ENCODE assay signal across 7 mouse cellular contexts in genomic region chr6:127541617-127542374, GRCm38 (mm10). TPM values are rescaled to one million over a fixed set of nuclear protein-coding genes. Genes with fewer than 3 reads are reported as not detected.
DNase-seq lines count a peak whose midpoint lies in the region; ATAC-seq and TF ChIP-seq lines count a peak whose summit lies in the region.

No protein-coding gene starts in this region.

- H3K27me3 ChIP-seq in E14TG2a.4 (ENCODE audit: insufficient read depth, low read length): peaks cover 35% of the 10 kb centered on the region
- H3K27me3 ChIP-seq in heart, embryonic 10.5 days (ENCODE audit: insufficient read depth, poor library complexity, severe bottlenecking): peaks cover 32% of the 10 kb centered on the region
- H3K27me3 ChIP-seq in lung, embryonic 15.5 days: peaks cover 6% of the 10 kb centered on the region; the same call in 1 of the 2 replicates

- H3K4me3 ChIP-seq in E14TG2a.4 (replicated peaks; ENCODE audit: low read length): no peak overlapping the region
- H3K4me3 ChIP-seq in heart, embryonic 10.5 days: no peak overlapping the region
- H3K4me3 ChIP-seq in lung, embryonic 15.5 days: no peak overlapping the region

- no peaks in the 10 kb centered on the region for H3K36me3 ChIP-seq in E14TG2a.4 (ENCODE audit: insufficient read depth, low read length)
- no peaks in the 10 kb centered on the region for H3K36me3 ChIP-seq in heart, embryonic 10.5 days
- H3K36me3 ChIP-seq in lung, embryonic 15.5 days: no peaks in the 10 kb centered on the region

- peak; percentile 13; the same call in 1 of the 2 replicates for ATAC-seq in lung, embryonic 15.5 days (ENCODE audit: borderline replicate concordance, extremely low read depth, low FRiP score, low TSS enrichment)

- TF ChIP-seq CTCF in E14TG2a.4 (conservative IDR thresholded peaks at IDR 0.05; ENCODE audit: low read length): peak; percentile 54

- H3K4me1 ChIP-seq in E14TG2a.4 (replicated peaks; ENCODE audit: low read depth, low read length): no peaks in the 10 kb centered on the region
- no peaks in the 10 kb centered on the region for H3K4me1 ChIP-seq in heart, embryonic 10.5 days
- peaks cover 16% of the 10 kb centered on the region for H3K4me1 ChIP-seq in lung, embryonic 15.5 days

- DNase-seq in WW6 (ENCODE audit: low read depth, low spot score): peak; percentile 47
- DNase-seq in embryo, embryonic 10 days (ENCODE audit: low spot score): peak; percentile 91
- peak; percentile 79 for DNase-seq in heart, embryonic 10.5 days (ENCODE audit: low spot score)
- DNase-seq in kidney, postnatal 10 days: peak; percentile 70
- peak; percentile 77 for DNase-seq in retina, postnatal 7 days (ENCODE audit: low read depth, low spot score)

- no peaks in the 10 kb centered on the region for H3K9me3 ChIP-seq in E14TG2a.4 (ENCODE audit: low read length)
- no peaks in the 10 kb centered on the region for H3K9me3 ChIP-seq in heart, embryonic 10.5 days
- H3K9me3 ChIP-seq in lung, embryonic 15.5 days: no peaks in the 10 kb centered on the region

- WGBS in heart, embryonic 10.5 days: 34% methylated on average over 18 of the region's 18 CpGs
- WGBS in lung, embryonic 15.5 days: 37% methylated on average over 18 of the region's 18 CpGs

- no peak overlapping the region for H3K27ac ChIP-seq in heart, embryonic 10.5 days
- no peak overlapping the region for H3K27ac ChIP-seq in lung, embryonic 15.5 days

- H3K9ac ChIP-seq in lung, embryonic 15.5 days: no peak overlapping the region

- H3K4me2 ChIP-seq in lung, embryonic 15.5 days: no peak overlapping the region

RNA-seq across cellular contexts. Expression of gene Cracr2a, which starts 19.3 kb away (rescaled TPM):
- polyA plus RNA-seq in heart, embryonic 10.5 days (2016; fragmentation: Nextera tagmentation; extraction: Ambion mirVana): 1.6 and 1.7 TPM in 2 replicates
- polyA plus RNA-seq in lung, embryonic 15.5 days (2015; fragmentation: Nextera tagmentation; extraction: Ambion mirVana): 4.5 and 5.0 TPM in 2 replicates
